Comparison of ENCODE assay signal across 9 mouse cellular contexts in the genomic region with DNA sequence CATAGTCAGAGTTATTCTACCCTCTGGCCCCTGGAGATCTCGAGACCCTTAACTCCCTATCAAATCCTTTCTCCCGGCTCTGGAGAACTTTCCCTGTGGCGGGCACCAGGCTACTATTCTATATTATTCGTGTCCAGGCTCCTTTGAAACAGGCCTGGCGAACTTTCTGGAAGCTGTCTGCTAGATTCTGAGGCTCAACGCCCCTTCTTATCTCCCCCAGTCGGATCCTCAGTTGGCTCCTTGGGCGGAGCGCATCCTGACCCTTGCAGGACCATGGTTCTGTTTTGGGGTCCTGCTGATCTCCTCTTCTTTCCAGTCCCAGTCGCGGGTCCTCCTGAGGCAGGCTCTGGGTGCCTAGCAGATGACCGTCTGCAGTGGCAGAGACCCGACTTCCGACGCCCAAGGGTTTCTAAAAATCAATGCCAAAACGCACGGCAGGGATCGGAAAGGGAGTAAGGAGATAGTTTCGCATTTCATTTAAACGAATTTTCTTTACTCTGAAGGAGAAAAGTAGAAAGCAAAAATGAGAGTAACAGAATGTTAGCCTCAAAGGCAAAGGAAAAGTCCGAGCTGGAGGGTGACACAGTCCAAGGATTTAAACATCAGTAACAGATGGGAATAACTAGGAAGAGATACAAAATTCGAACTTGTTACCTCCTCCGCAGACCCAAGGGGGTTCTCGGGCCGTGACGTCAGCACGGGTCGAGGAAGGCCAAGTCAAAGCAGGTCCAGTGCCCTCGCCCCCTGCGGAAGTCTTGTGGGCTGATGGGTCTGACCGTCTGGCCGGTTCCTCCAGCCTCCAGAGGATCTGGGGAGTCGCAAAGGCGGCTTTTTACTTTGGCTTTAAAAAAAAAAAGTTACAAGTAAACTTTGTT. TPM values are rescaled to one million over a fixed set of nuclear protein-coding genes. Genes with fewer than 3 reads are reported as not detected.
DNase-seq lines count a peak whose midpoint lies in the region; ATAC-seq lines count a peak whose summit lies in the region.
"Had no signal": no experiment of that assay in that cellular context is flagged by ENCODE, and none has a peak within 500 bp of the region (broad histone marks: within the 10 kb centered on the region; RNA-seq: fewer than 3 reads in every experiment).

No protein-coding gene starts in this region.

- H3K4me2 ChIP-seq in limb, embryonic 15.5 days = 0 out of 2 replicates have a peak overlapping the region, but pooled peaks have one; percentile 75

- peaks cover 97% of the 10 kb centered on the region for H3K27me3 ChIP-seq in megakaryocyte, embryonic 14.5 days (replicated peaks)
- H3K27me3 ChIP-seq in limb, embryonic 15.5 days = peaks cover 96% of the 10 kb centered on the region

- H3K4me1 ChIP-seq in megakaryocyte, embryonic 14.5 days = peaks cover 57% of the 10 kb centered on the region
- peaks cover 35% of the 10 kb centered on the region for H3K4me1 ChIP-seq in limb, embryonic 15.5 days

- WGBS in limb, embryonic 15.5 days = 2% methylated on average over 34 of the region's 34 CpGs

- peaks cover 32% of the 10 kb centered on the region for H3K9me3 ChIP-seq in megakaryocyte, embryonic 14.5 days
- no peaks in the 10 kb centered on the region for H3K9me3 ChIP-seq in limb, embryonic 15.5 days

- intact Hi-C loops in gastrocnemius, postnatal 14 days (cut with DNase I; ENCODE audit: low total_unique reads) = no loop called here

- no peak for ATAC-seq in megakaryocyte, adult 5-6 weeks (ENCODE audit: poor library complexity, severe bottlenecking)
- ATAC-seq in limb, embryonic 15.5 days (ENCODE audit: insufficient number of reproducible peaks, low FRiP score, low TSS enrichment, low read depth) = no peak

- no peak overlapping the region for H3K9ac ChIP-seq in limb, embryonic 15.5 days

- peak overlapping the region; percentile 81 for H3K4me3 ChIP-seq in megakaryocyte, embryonic 14.5 days (replicated peaks)
- H3K4me3 ChIP-seq in limb, embryonic 15.5 days = peak overlapping the region; percentile 42; the same call in 1 of the 2 replicates

- no peaks in the 10 kb centered on the region for H3K36me3 ChIP-seq in megakaryocyte, embryonic 14.5 days (replicated peaks; ENCODE audit: low read length)
- H3K36me3 ChIP-seq in limb, embryonic 15.5 days = no peaks in the 10 kb centered on the region

- peak; percentile 9 for DNase-seq in gastrocnemius, postnatal 10 days
- DNase-seq in gastrocnemius, postnatal 14 days = no peak
- DNase-seq in testis, postnatal 14 days (ENCODE audit: low spot score) = peak; percentile 60
- no peak for DNase-seq in adrenal gland, adult 8-10 months
- no peak for DNase-seq in adipocyte (ENCODE audit: low spot score)
- DNase-seq: layer of hippocampus, adult 9-11 months had no signal

- H3K27ac ChIP-seq in limb, embryonic 15.5 days = no peak overlapping the region

RNA-seq across cellular contexts. Expression of gene Dmrta2, which starts 1.3 kb away (rescaled TPM):
- under 1 TPM; 0.35 to 0.36 TPM for total RNA-seq in gastrocnemius, postnatal 10 days (2021)
- total RNA-seq in gastrocnemius, postnatal 14 days (2021) = under 1 TPM; 0.18 to 0.23 TPM
- 0.67 and 4.9 TPM in 2 replicates for polyA plus RNA-seq in megakaryocyte, embryonic 14.5 days (2012; ENCODE audit: insufficient read depth, low replicate concordance)
- 0.14 TPM in 1 of 2 replicates, not detected in the other for total RNA-seq in megakaryocyte, adult 5-6 weeks (2015)
- total RNA-seq in megakaryocyte, adult 5-6 weeks (2017) = not detected in 2 replicates
- 0.09 and 0.17 TPM in 2 replicates for polyA plus RNA-seq in limb, embryonic 15.5 days (2015; fragmentation: Nextera tagmentation; extraction: Ambion mirVana)
- total RNA-seq in adrenal gland, adult 8-10 months (2022) = under 1 TPM; 0.17 to 0.52 (median 0.34) TPM

Comparison
In these comparisons a context has a peak if more than half of its experiments do, and no peak if none do; other contexts are left out.
1. DNase-seq: peak in gastrocnemius, postnatal 10 days (single experiment) and testis, postnatal 14 days (single experiment); none in gastrocnemius, postnatal 14 days (single experiment), adrenal gland, adult 8-10 months (single experiment) and adipocyte (single experiment).